Mouse (Mus musculus) bone marrow macrophage, adult 2 months (primary cell): ENCODE data around the gene Golga2.

ENCODE experiments used
- CTCF ChIP-seq: IDR thresholded peaks from 2 replicates; pipeline ENCODE4 v1.5.1; 2012; ENCODE audit warnings: low read depth, mild to moderate bottlenecking, low read length, moderate library complexity
- POLR2A ChIP-seq: IDR thresholded peaks from 2 replicates; pipeline ENCODE4 v1.6.1; 2012; ENCODE audit warnings: mild to moderate bottlenecking, low read depth, low read length, borderline replicate concordance

GRCm38 (mm10) chr2:32287923-32288367 is 761 bp downstream of the Golga2 start, which contains the start of gene Swi5:
- no peak for TF ChIP-seq CTCF
- TF ChIP-seq POLR2A, result 0 out of 2 replicates have a peak, but pooled peaks have one; percentile 16
